Mouse (Mus musculus) embryonic facial prominence, embryonic 11.5 days (tissue): ENCODE data around the gene D11Wsu47e. TPM values are rescaled to one million over a fixed set of nuclear protein-coding genes. Genes with fewer than 3 reads are reported as not detected.
A peak's percentile ranks its signal among the peaks of the same experiment; 100 is the strongest.

Experiments
- ATAC-seq: fragments of 200-750 bp; cut with Nextera tagmentation; replicated peaks from 2 replicates; pipeline ENCODE4 v1.8.0; 2017; ENCODE audit warnings: low read depth; ENCODE audit not compliant: insufficient number of reproducible peaks, low FRiP score, low TSS enrichment
- DNase-seq: peaks from one replicate; pipeline ENCODE4 v3.0.0-alpha.2; 2015; ENCODE audit warnings: low spot score
- H3K27ac ChIP-seq: fragments of 300-500 bp; sonication (generic); replicated peaks from 2 replicates; pipeline ENCODE4 v1.5.1; 2014; ENCODE audit warnings: mild to moderate bottlenecking, low read depth, low read length, control low read depth
- H3K27me3 ChIP-seq: fragments of 300-500 bp; sonication (generic); 2 replicates; pipeline ENCODE4 v1.6.1; 2014; ENCODE audit warnings: mild to moderate bottlenecking, low read length, moderate library complexity, mixed read lengths; ENCODE audit not compliant: control insufficient read depth, insufficient read depth
- H3K36me3 ChIP-seq: fragments of 300-500 bp; sonication (generic); replicated peaks from 2 replicates; pipeline ENCODE4 v1.6.1; 2014; ENCODE audit warnings: low read depth, mild to moderate bottlenecking, low read length, moderate library complexity, mixed read lengths; ENCODE audit not compliant: control insufficient read depth, insufficient read depth
- H3K4me1 ChIP-seq: fragments of 300-500 bp; sonication (generic); 2 replicates; pipeline ENCODE4 v1.6.1; 2014; ENCODE audit warnings: low read length, mixed read lengths; ENCODE audit not compliant: control insufficient read depth, insufficient read depth
- H3K4me2 ChIP-seq: fragments of 300-500 bp; sonication (generic); 2 replicates; pipeline ENCODE4 v1.6.1; 2014; ENCODE audit warnings: low read depth, mild to moderate bottlenecking, control low read depth, low read length, moderate library complexity
- H3K4me3 ChIP-seq: fragments of 300-500 bp; sonication (generic); 2 replicates; pipeline ENCODE4 v1.5.1; 2014; ENCODE audit warnings: low read depth, low read length, control low read depth
- H3K9ac ChIP-seq: fragments of 300-500 bp; sonication (generic); replicated peaks from 2 replicates; pipeline ENCODE4 v1.6.1; 2014; ENCODE audit warnings: mild to moderate bottlenecking, control low read depth, low read length
- H3K9me3 ChIP-seq: fragments of 300-500 bp; sonication (generic); replicated peaks from 2 replicates; pipeline ENCODE4 v1.6.1; 2016; ENCODE audit warnings: mild to moderate bottlenecking, low read length, inconsistent platforms, mixed read lengths; ENCODE audit not compliant: control insufficient read depth
- WGBS: fragments of 180-500 bp; shearing (Covaris S2); extraction: QIAGEN DNeasy Blood & Tissue Kit; methylation state at CpG from one replicate; pipeline ENCODE4 v1.1.7; 2014; 5-methylcytosine and 5-hydroxymethylcytosine counted together
- polyA plus RNA-seq: library from polyadenylated mRNA; unstranded; fragments of >200 nt; fragmentation: Nextera tagmentation; extraction: Ambion mirVana; gene quantifications from 2 replicates; pipeline ENCODE4 v1.2.1, GENCODE M21; 2014

Gene D11Wsu47e
- polyA plus RNA-seq, 1 experiment from 2014 or later = 26.5 TPM

GRCm38 (mm10) chr11:113651206-113651906 lies 32.9 kb upstream of the D11Wsu47e start:
- Histone ChIP-seq H3K4me2 (no peak overlapping the region), H3K4me1 (no peaks in the 10 kb centered on the region; the same call in 1 of the 2 replicates), H3K27me3 (no peaks in the 10 kb centered on the region), H3K27ac (no peak overlapping the region), H3K4me3 (no peak overlapping the region), H3K9me3 (no peaks in the 10 kb centered on the region), H3K9ac (no peak overlapping the region), H3K36me3 (peaks cover 8% of the 10 kb centered on the region)
- ATAC-seq (no peak), DNase-seq (no peak)
- 71% methylated on average over 21 of the region's 22 CpGs for WGBS

GRCm38 (mm10) chr11:113651907-113652273 lies 32.3 kb upstream of the D11Wsu47e start:
- no peak overlapping the region for H3K4me2 ChIP-seq
- no peaks in the 10 kb centered on the region for H3K9me3 ChIP-seq
- WGBS = 50% methylated on average over 8 of the region's 8 CpGs
- H3K36me3 ChIP-seq = peaks cover 10% of the 10 kb centered on the region
- no peaks in the 10 kb centered on the region; the same call in 1 of the 2 replicates for H3K4me1 ChIP-seq
- no peak overlapping the region for H3K27ac ChIP-seq
- no peak for ATAC-seq
- H3K27me3 ChIP-seq = no peaks in the 10 kb centered on the region
- H3K4me3 ChIP-seq = no peak overlapping the region
- no peak overlapping the region for H3K9ac ChIP-seq
- DNase-seq = peak; percentile 76

- ATAC-seq (no peak), DNase-seq (no peak)
- no peaks in the 10 kb centered on the region for H3K9me3 ChIP-seq
- peaks cover 13% of the 10 kb centered on the region for H3K36me3 ChIP-seq
- no peak overlapping the region for H3K27ac ChIP-seq
- H3K4me1 ChIP-seq = no peaks in the 10 kb centered on the region; the same call in 1 of the 2 replicates
- no peaks in the 10 kb centered on the region for H3K27me3 ChIP-seq
- 94% methylated on average over 6 of the region's 6 CpGs for WGBS
- H3K4me3 ChIP-seq = no peak overlapping the region
- H3K4me2 ChIP-seq = no peak overlapping the region
- H3K9ac ChIP-seq = no peak overlapping the region
Measured at GRCm38 (mm10) chr11:113652516-113652915, 31.7 kb upstream of the D11Wsu47e start.

- Histone ChIP-seq H3K27me3 (no peaks in the 10 kb centered on the region), H3K4me3 (no peak overlapping the region), H3K9ac (no peak overlapping the region), H3K4me2 (no peak overlapping the region), H3K27ac (no peak overlapping the region), H3K36me3 (peaks cover 13% of the 10 kb centered on the region), H3K9me3 (no peaks in the 10 kb centered on the region), H3K4me1 (no peaks in the 10 kb centered on the region; the same call in 1 of the 2 replicates)
- WGBS = 90% methylated on average over 15 of the region's 15 CpGs
- no peak for DNase-seq
- ATAC-seq = no peak
Measured at GRCm38 (mm10) chr11:113654105-113654504, 30.1 kb upstream of the D11Wsu47e start.

GRCm38 (mm10) chr11:113654561-113655270 lies 29.5 kb upstream of the D11Wsu47e start:
- ATAC-seq = no peak
- Histone ChIP-seq H3K36me3 (peaks cover 13% of the 10 kb centered on the region), H3K9ac (no peak overlapping the region), H3K27me3 (no peaks in the 10 kb centered on the region), H3K9me3 (no peaks in the 10 kb centered on the region), H3K4me2 (no peak overlapping the region), H3K4me3 (no peak overlapping the region), H3K4me1 (no peaks in the 10 kb centered on the region; the same call in 1 of the 2 replicates), H3K27ac (no peak overlapping the region)
- 56% methylated on average over 18 of the region's 18 CpGs for WGBS
- peak; percentile 72 for DNase-seq

- H3K4me1 ChIP-seq = no peaks in the 10 kb centered on the region; the same call in 1 of the 2 replicates
- no peak overlapping the region for H3K27ac ChIP-seq
- H3K9ac ChIP-seq = no peak overlapping the region
- H3K27me3 ChIP-seq = no peaks in the 10 kb centered on the region
- H3K9me3 ChIP-seq = no peaks in the 10 kb centered on the region
- H3K36me3 ChIP-seq = peaks cover 15% of the 10 kb centered on the region
- DNase-seq (no peak), ATAC-seq (no peak)
- 92% methylated on average over 8 of the region's 8 CpGs for WGBS
- H3K4me3 ChIP-seq = no peak overlapping the region
- H3K4me2 ChIP-seq = no peak overlapping the region
Measured at GRCm38 (mm10) chr11:113656511-113656932, 27.7 kb upstream of the D11Wsu47e start.

- Histone ChIP-seq H3K4me2 (no peak overlapping the region), H3K9ac (no peak overlapping the region), H3K27ac (no peak overlapping the region), H3K9me3 (no peaks in the 10 kb centered on the region), H3K27me3 (no peaks in the 10 kb centered on the region), H3K36me3 (peaks cover 14% of the 10 kb centered on the region), H3K4me3 (no peak overlapping the region), H3K4me1 (no peaks in the 10 kb centered on the region; the same call in 1 of the 2 replicates)
- DNase-seq (no peak), ATAC-seq (no peak)
- WGBS = 54% methylated on average over 4 of the region's 4 CpGs
Measured at GRCm38 (mm10) chr11:113657221-113657620, 27.0 kb upstream of the D11Wsu47e start.

GRCm38 (mm10) chr11:113658319-113658718 lies 25.9 kb upstream of the D11Wsu47e start:
- no peak for DNase-seq
- Histone ChIP-seq H3K36me3 (peaks cover 14% of the 10 kb centered on the region), H3K4me3 (no peak overlapping the region), H3K27me3 (no peaks in the 10 kb centered on the region), H3K9ac (no peak overlapping the region), H3K4me2 (no peak overlapping the region), H3K27ac (no peak overlapping the region), H3K4me1 (no peaks in the 10 kb centered on the region; the same call in 1 of the 2 replicates), H3K9me3 (no peaks in the 10 kb centered on the region)
- 87% methylated on average over 8 of the region's 8 CpGs for WGBS
- ATAC-seq = no peak
